Mouse (Mus musculus) kidney, embryonic 14.5 days (tissue): ENCODE data around the gene Rnf38. TPM values are rescaled to one million over a fixed set of nuclear protein-coding genes. Genes with fewer than 3 reads are reported as not detected.

Source experiments
- ATAC-seq: fragments of 200-750 bp; cut with Nextera tagmentation; 2 replicates; pipeline ENCODE4 v1.8.0; 2017; ENCODE audit warnings: moderate number of reproducible peaks, mild to moderate bottlenecking, moderate TSS enrichment, moderate library complexity; ENCODE audit not compliant: low FRiP score, low TSS enrichment
- H3K27ac ChIP-seq: fragments of 300-500 bp; sonication (generic); 2 replicates; pipeline ENCODE4 v1.5.1; 2014; ENCODE audit warnings: low read depth, mild to moderate bottlenecking, low read length, moderate library complexity, mixed read lengths
- H3K27me3 ChIP-seq: fragments of 300-500 bp; sonication (generic); 2 replicates; pipeline ENCODE4 v1.6.1; 2014; ENCODE audit warnings: mild to moderate bottlenecking, low read length; ENCODE audit not compliant: control insufficient read depth, insufficient read depth
- H3K36me3 ChIP-seq: fragments of 300-500 bp; sonication (generic); 2 replicates; pipeline ENCODE4 v1.6.1; 2014; ENCODE audit warnings: low read length, mixed read lengths; ENCODE audit not compliant: control insufficient read depth, insufficient read depth
- H3K4me1 ChIP-seq: fragments of 300-500 bp; sonication (generic); 2 replicates; pipeline ENCODE4 v1.6.1; 2014; ENCODE audit warnings: low read length, mixed read lengths; ENCODE audit not compliant: control insufficient read depth, insufficient read depth
- H3K4me2 ChIP-seq: fragments of 300-500 bp; sonication (generic); replicated peaks from 2 replicates; pipeline ENCODE4 v1.6.1; 2014; ENCODE audit warnings: low read depth, mild to moderate bottlenecking, low read length
- H3K4me3 ChIP-seq: fragments of 300-500 bp; sonication (generic); 2 replicates; pipeline ENCODE4 v1.5.1; 2014; ENCODE audit warnings: mild to moderate bottlenecking, low read length
- H3K9ac ChIP-seq: fragments of 300-500 bp; sonication (generic); 2 replicates; pipeline ENCODE4 v1.6.1; 2014; ENCODE audit warnings: low read depth, mild to moderate bottlenecking, low read length, moderate library complexity
- H3K9me3 ChIP-seq: fragments of 300-500 bp; sonication (generic); 2 replicates; pipeline ENCODE4 v1.6.1; 2016; ENCODE audit warnings: low read length; ENCODE audit not compliant: control insufficient read depth
- WGBS: fragments of 180-500 bp; shearing (Covaris S2); extraction: QIAGEN DNeasy Blood & Tissue Kit; methylation state at CpG from one replicate; pipeline ENCODE4 v1.1.7; 2014; 5-methylcytosine and 5-hydroxymethylcytosine counted together
- polyA plus RNA-seq: library from polyadenylated mRNA; unstranded; fragments of >200 nt; fragmentation: Nextera tagmentation; extraction: Ambion mirVana; gene quantifications from 2 replicates; pipeline ENCODE4 v1.2.1, GENCODE M21; 2014

The Rnf38 gene
- polyA plus RNA-seq, 1 experiment from 2014 or later = 41.0 TPM

DNA sequence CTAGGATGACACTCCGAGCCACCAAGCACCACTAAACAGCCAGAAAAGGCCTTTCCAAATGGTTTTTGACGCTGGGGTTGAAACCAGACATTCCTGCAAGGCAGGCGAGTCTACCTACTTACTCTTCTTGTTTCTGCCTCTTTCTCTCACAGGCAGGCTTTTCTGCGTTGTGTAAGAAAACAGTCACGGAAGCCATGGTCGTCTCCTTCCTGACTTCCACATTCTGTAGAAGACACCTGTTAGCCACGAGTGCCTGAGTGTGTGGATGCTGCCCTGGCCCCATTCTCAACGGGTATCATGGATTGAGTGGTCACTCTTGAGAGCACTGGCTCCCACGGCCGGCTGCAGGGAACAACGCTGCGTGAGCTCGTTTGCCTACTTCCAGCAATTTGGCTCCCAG, 118.5 kb downstream of the Rnf38 start:
- no peak for ATAC-seq
- Histone ChIP-seq H3K9me3 (no peaks in the 10 kb centered on the region), H3K4me1 (peaks cover 4% of the 10 kb centered on the region), H3K27ac (no peak overlapping the region), H3K4me2 (no peak overlapping the region), H3K9ac (no peak overlapping the region), H3K27me3 (no peaks in the 10 kb centered on the region), H3K36me3 (no peaks in the 10 kb centered on the region), H3K4me3 (no peak overlapping the region)
- 79% methylated on average over 13 of the region's 13 CpGs for WGBS

DNA sequence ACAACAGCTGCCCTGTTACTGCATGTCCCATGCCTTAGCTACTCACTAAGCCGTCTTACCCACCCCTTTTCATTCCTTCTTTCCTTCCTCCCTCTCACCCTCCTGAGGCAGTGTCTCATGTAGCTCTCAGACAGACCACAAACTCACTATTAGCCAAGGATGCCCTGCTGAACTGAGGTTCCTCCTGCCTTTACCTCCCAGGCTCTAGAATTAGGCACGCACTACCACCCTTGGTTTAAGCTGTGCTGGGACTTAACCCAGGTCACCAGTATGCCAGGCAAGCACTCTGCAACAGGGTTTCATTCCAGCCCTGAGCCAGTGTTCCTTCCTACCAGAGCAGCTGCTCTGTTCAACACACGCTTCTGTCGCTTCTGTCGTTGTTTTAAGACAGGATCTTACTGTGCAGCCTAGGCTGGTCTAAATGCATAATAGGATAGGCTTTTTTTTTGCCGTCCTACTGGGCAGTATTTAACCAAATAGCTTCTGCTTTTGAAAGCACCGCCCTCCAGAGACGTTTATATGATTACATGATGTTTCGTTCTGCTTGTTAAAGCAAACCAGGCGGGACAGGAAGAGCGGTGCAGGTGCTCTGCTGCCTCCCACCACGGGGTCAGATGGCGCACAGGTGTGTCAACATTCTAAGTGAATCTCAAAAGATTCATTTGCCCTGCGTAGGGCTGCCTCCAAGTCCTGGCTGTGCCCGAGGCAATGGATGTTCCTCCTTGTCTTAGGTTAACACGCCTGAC, 120.0 kb downstream of the Rnf38 start:
- H3K4me2 ChIP-seq = no peak overlapping the region
- no peak overlapping the region for H3K27ac ChIP-seq
- 34% methylated on average over 16 of the region's 16 CpGs for WGBS
- no peak for ATAC-seq
- peaks cover 4% of the 10 kb centered on the region for H3K4me1 ChIP-seq
- H3K9ac ChIP-seq = no peak overlapping the region
- no peak overlapping the region for H3K4me3 ChIP-seq
- H3K9me3 ChIP-seq = no peaks in the 10 kb centered on the region
- H3K36me3 ChIP-seq = no peaks in the 10 kb centered on the region
- no peaks in the 10 kb centered on the region for H3K27me3 ChIP-seq

DNA sequence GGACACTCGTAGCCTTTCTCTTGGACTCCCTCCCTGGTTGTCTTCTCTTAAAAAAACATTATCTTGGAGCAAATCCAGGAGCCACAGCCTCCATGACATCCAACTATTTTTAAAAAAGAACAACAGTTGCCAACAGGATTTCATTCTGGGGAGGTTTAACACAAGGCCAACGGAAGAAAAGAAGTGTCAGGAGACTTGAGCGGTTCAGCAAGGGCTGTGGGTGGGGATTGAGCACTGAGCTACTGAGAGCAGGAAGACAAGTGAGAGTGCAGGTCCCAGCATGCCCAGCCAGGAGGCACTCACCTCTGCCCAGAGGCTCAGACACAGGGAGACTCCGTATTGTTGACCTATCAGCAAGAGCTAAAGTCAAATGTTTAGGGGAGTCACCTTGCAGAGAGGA, 120.8 kb downstream of the Rnf38 start:
- 27% methylated on average over 4 of the region's 4 CpGs for WGBS
- peaks cover 4% of the 10 kb centered on the region for H3K4me1 ChIP-seq
- no peak overlapping the region for H3K9ac ChIP-seq
- no peak overlapping the region for H3K4me3 ChIP-seq
- no peaks in the 10 kb centered on the region for H3K9me3 ChIP-seq
- H3K4me2 ChIP-seq = no peak overlapping the region
- H3K36me3 ChIP-seq = no peaks in the 10 kb centered on the region
- H3K27ac ChIP-seq = no peak overlapping the region
- ATAC-seq = peak; percentile 46; the same call in 1 of the 2 replicates
- no peaks in the 10 kb centered on the region for H3K27me3 ChIP-seq

DNA sequence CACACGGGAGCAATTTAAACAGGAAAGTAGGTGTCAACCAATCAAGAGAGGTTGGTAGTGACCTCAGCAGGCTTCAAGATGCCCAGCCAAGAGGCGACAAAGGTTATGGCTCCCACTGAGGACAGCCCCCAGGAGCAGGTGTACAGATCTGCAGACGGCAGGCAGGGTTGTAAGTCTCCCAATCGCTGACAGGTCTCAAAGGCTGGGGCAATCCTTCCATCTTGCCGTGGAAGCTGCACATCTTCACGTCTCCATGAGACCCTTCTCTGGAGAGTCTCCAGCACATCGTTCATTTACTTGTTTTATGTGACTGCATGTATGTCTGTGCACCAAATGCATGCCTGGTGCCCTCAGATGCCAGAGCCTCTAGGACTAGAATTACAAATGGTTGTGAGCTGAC, 122.8 kb downstream of the Rnf38 start:
- Histone ChIP-seq H3K27ac (no peak overlapping the region), H3K4me3 (no peak overlapping the region), H3K36me3 (no peaks in the 10 kb centered on the region), H3K27me3 (no peaks in the 10 kb centered on the region), H3K4me2 (no peak overlapping the region), H3K9ac (no peak overlapping the region), H3K4me1 (peaks cover 5% of the 10 kb centered on the region), H3K9me3 (no peaks in the 10 kb centered on the region)
- 58% methylated on average over 7 of the region's 7 CpGs for WGBS
- ATAC-seq = no peak

DNA sequence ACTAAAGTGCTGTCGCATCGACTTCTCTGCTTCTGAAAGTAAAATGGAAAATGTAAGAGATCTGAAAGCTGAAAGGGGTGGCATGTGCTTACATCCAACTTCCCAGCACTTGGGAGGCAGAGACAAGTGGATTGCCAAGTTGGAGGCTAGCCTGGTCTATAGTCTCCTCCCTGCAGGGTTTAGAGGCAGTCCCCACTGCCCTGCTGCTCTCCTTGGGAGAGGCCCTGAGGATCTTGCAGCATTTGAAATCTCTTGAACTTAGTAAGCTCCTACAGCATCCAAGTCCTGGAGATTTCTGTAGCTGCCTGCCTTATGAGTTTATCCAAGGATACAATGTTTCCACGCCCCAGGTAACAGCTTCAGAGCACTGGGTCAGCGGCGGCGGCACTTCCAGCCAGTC, 125.3 kb downstream of the Rnf38 start:
- WGBS = 88% methylated on average over 6 of the region's 6 CpGs
- peaks cover 17% of the 10 kb centered on the region for H3K4me1 ChIP-seq

DNA sequence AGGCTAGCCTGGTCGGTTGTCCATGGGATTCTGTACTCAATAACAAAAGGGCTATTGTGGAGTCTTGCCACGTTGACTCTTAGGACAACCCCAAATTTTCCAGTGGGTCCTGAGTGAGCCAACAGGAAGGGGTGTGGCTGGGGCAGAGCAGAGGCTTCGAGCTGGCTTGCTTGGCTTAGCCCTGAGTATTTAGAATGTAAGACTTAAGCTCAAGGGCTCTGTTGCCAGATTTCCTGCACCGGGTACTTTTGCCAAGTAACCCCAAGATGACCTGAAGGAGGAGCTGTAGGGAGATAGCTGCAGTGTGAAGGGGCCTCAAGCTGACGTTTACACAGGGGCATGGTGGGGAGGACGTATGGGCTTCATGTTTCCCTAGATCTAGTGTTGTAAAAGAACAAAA, 126.2 kb downstream of the Rnf38 start:
- Histone ChIP-seq H3K9me3 (no peaks in the 10 kb centered on the region), H3K4me2 (peak overlapping the region; percentile 30; the same call in 1 of the 2 replicates), H3K4me3 (no peak overlapping the region), H3K27ac (no peak overlapping the region), H3K36me3 (no peaks in the 10 kb centered on the region), H3K4me1 (peaks cover 13% of the 10 kb centered on the region), H3K9ac (no peak overlapping the region), H3K27me3 (no peaks in the 10 kb centered on the region)
- ATAC-seq = no peak
- 38% methylated on average over 6 of the region's 6 CpGs for WGBS

More for the DNA sequence above, 125.3 kb downstream of the Rnf38 start:
- Histone ChIP-seq H3K9ac (no peak overlapping the region), H3K9me3 (no peaks in the 10 kb centered on the region), H3K36me3 (no peaks in the 10 kb centered on the region), H3K27me3 (no peaks in the 10 kb centered on the region), H3K27ac (no peak overlapping the region), H3K4me3 (no peak overlapping the region), H3K4me2 (no peak overlapping the region)
- ATAC-seq = no peak

DNA sequence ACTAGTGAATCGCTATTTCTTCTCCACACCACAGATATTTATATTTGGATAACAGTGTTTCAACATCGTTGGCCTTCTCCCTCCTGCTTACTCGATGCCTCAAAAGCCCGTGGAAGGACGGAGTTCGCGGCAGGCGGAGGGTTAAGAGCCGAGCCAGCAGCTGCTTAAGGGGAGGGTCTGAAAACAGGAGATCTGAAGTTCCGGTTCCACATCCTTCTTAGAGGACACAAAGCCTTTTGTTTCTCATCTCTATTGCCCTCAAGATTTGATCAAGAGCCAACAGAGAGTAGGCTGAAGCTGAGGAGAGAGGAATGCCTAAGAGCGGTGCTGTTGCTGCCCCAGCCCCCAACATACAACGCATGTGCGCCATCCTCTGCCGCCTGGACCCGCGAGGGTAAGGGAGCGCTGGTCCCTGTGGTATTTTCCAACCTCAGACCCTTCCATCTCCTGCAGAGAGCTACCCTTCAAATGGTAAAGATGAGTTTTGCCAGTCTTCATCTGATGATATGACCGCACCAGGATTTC, 127.2 kb downstream of the Rnf38 start:
- Histone ChIP-seq H3K27ac (peak overlapping the region; percentile 47; the same call in 1 of the 2 replicates), H3K36me3 (no peaks in the 10 kb centered on the region), H3K4me2 (peak overlapping the region; percentile 30), H3K9me3 (no peaks in the 10 kb centered on the region), H3K27me3 (no peaks in the 10 kb centered on the region), H3K4me1 (peaks cover 13% of the 10 kb centered on the region), H3K4me3 (peak overlapping the region; percentile 13; the same call in 1 of the 2 replicates), H3K9ac (peak overlapping the region; percentile 42; the same call in 1 of the 2 replicates)
- ATAC-seq = no peak
- WGBS = 33% methylated on average over 18 of the region's 18 CpGs

DNA sequence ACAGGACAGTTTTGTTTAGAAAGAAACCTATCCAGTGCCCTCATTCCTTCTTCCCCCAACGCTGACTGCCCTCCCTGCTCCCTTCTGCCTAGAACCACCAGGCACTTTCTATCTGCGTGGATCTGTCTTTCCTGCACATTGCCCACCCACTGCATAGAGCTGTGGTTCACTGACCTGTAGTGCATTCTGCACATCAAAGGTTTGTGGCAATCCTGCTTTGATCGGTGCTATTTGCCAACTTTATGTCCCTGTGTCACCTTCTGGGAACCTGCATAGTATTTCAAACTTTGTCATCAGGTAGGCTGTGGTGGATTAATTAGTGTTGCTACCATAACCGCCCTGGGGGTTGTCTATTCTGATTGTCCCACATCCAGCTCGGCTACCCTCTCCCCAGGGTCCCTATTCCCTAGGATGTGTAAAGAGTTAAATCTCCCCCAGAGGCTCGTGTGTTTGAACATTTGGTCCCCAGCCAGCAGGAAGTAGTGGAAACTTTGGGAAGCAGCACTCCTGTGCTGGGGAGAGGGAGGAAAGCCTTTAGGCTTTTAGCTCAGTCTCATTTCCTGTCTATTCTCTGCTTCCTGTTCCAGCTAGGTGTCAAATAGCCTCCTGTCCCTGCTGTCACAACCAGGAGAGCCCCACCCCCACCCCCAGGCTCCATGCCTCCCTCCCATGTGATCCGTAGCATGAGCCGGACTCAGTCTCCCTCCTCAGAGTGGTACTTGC, 129.2 kb downstream of the Rnf38 start:
- Histone ChIP-seq H3K4me1 (peaks cover 13% of the 10 kb centered on the region), H3K9ac (no peak overlapping the region), H3K4me2 (no peak overlapping the region), H3K27ac (no peak overlapping the region), H3K4me3 (no peak overlapping the region), H3K9me3 (no peaks in the 10 kb centered on the region), H3K36me3 (no peaks in the 10 kb centered on the region), H3K27me3 (no peaks in the 10 kb centered on the region)
- ATAC-seq = no peak
- 14% methylated on average over 8 of the region's 8 CpGs for WGBS

DNA sequence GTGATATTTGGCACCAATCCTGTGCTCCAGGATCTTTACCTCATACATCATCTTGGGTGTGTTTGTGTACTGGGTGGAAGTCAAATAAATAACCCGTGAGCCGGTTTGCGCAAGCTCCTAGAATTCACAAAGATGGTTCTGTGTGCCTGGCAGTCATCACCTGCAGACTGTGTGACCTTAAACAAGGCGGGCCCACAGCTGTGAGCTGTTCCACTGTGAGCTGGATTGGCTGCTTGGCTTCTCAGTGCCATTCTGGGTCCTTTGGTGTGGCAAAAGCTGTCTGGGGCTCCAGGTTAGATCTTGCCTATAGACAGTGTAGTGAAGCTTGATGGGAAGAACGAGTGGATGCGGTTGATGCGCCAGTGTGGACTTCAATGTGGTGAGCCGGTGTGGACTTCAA, 130.0 kb downstream of the Rnf38 start:
- Histone ChIP-seq H3K4me2 (no peak overlapping the region), H3K9ac (no peak overlapping the region), H3K27me3 (no peaks in the 10 kb centered on the region), H3K4me3 (no peak overlapping the region), H3K27ac (no peak overlapping the region), H3K4me1 (peaks cover 13% of the 10 kb centered on the region), H3K9me3 (no peaks in the 10 kb centered on the region), H3K36me3 (no peaks in the 10 kb centered on the region)
- ATAC-seq = no peak
- WGBS = 78% methylated on average over 8 of the region's 8 CpGs
